Mouse (Mus musculus): ENCODE results near the gene Col3a1. TPM values are rescaled to one million over a fixed set of nuclear protein-coding genes. Genes with fewer than 3 reads are reported as not detected.

Gene Col3a1
- polyA plus RNA-seq, 1 experiment from 2014 or later, result 403 TPM

Small RNAs within 50 kb of the gene (microRNA-seq; reads per million reads assigned to microRNA genes)
- gene Gm47302, result not detected

Other genes with a start within 250 kb of the Col3a1 start
- gene Col5a2, start 191.7 kb downstream of the Col3a1 start, polyA plus RNA-seq (2016; fragmentation: Nextera tagmentation; extraction: Ambion mirVana), result 37.1 and 40.9 TPM in 2 replicates

Data from forebrain, embryonic 12.5 days (tissue).